Mouse (Mus musculus): Measurements from ENCODE around the gene Cgn. TPM values are rescaled to one million over a fixed set of nuclear protein-coding genes. Genes with fewer than 3 reads are reported as not detected.

The Cgn gene
- 8.7 and 9.2 TPM in 2 replicates for polyA plus RNA-seq (2016; fragmentation: Nextera tagmentation; extraction: Ambion mirVana)

- H3K4me3 ChIP-seq = peak within 1 kb of the TSS; percentile 56
- H3K4me1 ChIP-seq = peaks cover 12% of the 10 kb centered on the region
- peak within 1 kb of the TSS; percentile 51 for H3K9ac ChIP-seq
- no peaks in the 10 kb centered on the region for H3K9me3 ChIP-seq (replicated peaks)
- H3K4me2 ChIP-seq = peak within 1 kb of the TSS; percentile 89
- peak; percentile 82 for ATAC-seq
- under 1% methylated on average over 35 of the region's 35 CpGs for WGBS (ENCODE audit: insufficient replicate concordance)
- no peaks in the 10 kb centered on the region for H3K36me3 ChIP-seq
- H3K27ac ChIP-seq = 0 out of 2 replicates have a peak within 1 kb of the TSS, but pooled peaks have one; percentile 10
- peaks cover 61% of the 10 kb centered on the region for H3K27me3 ChIP-seq (replicated peaks)
Observed at GRCm38 (mm10) chr3:94786367-94786835, at the start of gene Cgn. Gene Cgn, minus strand, starts transcription at chr3:94786492.

GRCm38 (mm10) chr3:94835396-94835795 is 49.1 kb upstream of the Cgn start:
- no peak overlapping the region for H3K9ac ChIP-seq
- H3K27ac ChIP-seq = no peak overlapping the region
- H3K36me3 ChIP-seq = no peaks in the 10 kb centered on the region
- no peaks in the 10 kb centered on the region for H3K9me3 ChIP-seq (replicated peaks)
- ATAC-seq = no peak
- 61% methylated on average over 3 of the region's 3 CpGs for WGBS (ENCODE audit: insufficient replicate concordance)
- no peak overlapping the region for H3K4me3 ChIP-seq
- no peaks in the 10 kb centered on the region for H3K27me3 ChIP-seq (replicated peaks)
- no peak overlapping the region for H3K4me2 ChIP-seq
- peaks cover 37% of the 10 kb centered on the region for H3K4me1 ChIP-seq

- H3K9ac ChIP-seq = no peak overlapping the region
- H3K4me3 ChIP-seq = no peak overlapping the region
- no peaks in the 10 kb centered on the region for H3K36me3 ChIP-seq
- no peak overlapping the region for H3K27ac ChIP-seq
- H3K4me2 ChIP-seq = no peak overlapping the region
- peaks cover 18% of the 10 kb centered on the region for H3K4me1 ChIP-seq
- no peaks in the 10 kb centered on the region for H3K27me3 ChIP-seq (replicated peaks)
- no peak for ATAC-seq
- no peaks in the 10 kb centered on the region for H3K9me3 ChIP-seq (replicated peaks)
Observed at GRCm38 (mm10) chr3:94833358-94833757, 47.1 kb upstream of the Cgn start.

GRCm38 (mm10) chr3:94832701-94833100 is 46.4 kb upstream of the Cgn start:
- H3K9ac ChIP-seq = 0 out of 2 replicates have a peak overlapping the region, but pooled peaks have one; percentile 3
- H3K27me3 ChIP-seq (replicated peaks) = no peaks in the 10 kb centered on the region
- 61% methylated on average over 5 of the region's 5 CpGs for WGBS (ENCODE audit: insufficient replicate concordance)
- peak overlapping the region; percentile 1 for H3K4me3 ChIP-seq
- peak overlapping the region; percentile 58 for H3K4me2 ChIP-seq
- no peaks in the 10 kb centered on the region for H3K36me3 ChIP-seq
- H3K27ac ChIP-seq = no peak overlapping the region
- H3K4me1 ChIP-seq = peaks cover 15% of the 10 kb centered on the region
- H3K9me3 ChIP-seq (replicated peaks) = no peaks in the 10 kb centered on the region
- ATAC-seq = no peak

GRCm38 (mm10) chr3:94832100-94832499 is 45.8 kb upstream of the Cgn start:
- H3K4me2 ChIP-seq = peak overlapping the region; percentile 58
- peaks cover 15% of the 10 kb centered on the region for H3K4me1 ChIP-seq
- H3K9me3 ChIP-seq (replicated peaks) = no peaks in the 10 kb centered on the region
- no peak overlapping the region for H3K27ac ChIP-seq
- H3K9ac ChIP-seq = peak overlapping the region; percentile 3; the same call in 1 of the 2 replicates
- H3K4me3 ChIP-seq = peak overlapping the region; percentile 1
- H3K36me3 ChIP-seq = no peaks in the 10 kb centered on the region
- WGBS (ENCODE audit: insufficient replicate concordance) = 7% methylated on average over 9 of the region's 9 CpGs
- no peaks in the 10 kb centered on the region for H3K27me3 ChIP-seq (replicated peaks)
- ATAC-seq = no peak

GRCm38 (mm10) chr3:94824110-94824509 is 37.8 kb upstream of the Cgn start:
- Histone ChIP-seq H3K9ac (no peak overlapping the region), H3K9me3 (replicated peaks) (no peaks in the 10 kb centered on the region), H3K27me3 (replicated peaks) (no peaks in the 10 kb centered on the region), H3K36me3 (no peaks in the 10 kb centered on the region), H3K4me3 (no peak overlapping the region), H3K4me1 (peaks cover 3% of the 10 kb centered on the region; the same call in 1 of the 2 replicates), H3K4me2 (no peak overlapping the region), H3K27ac (no peak overlapping the region)
- 72% methylated on average over 3 of the region's 3 CpGs for WGBS (ENCODE audit: insufficient replicate concordance)
- ATAC-seq = no peak

- no peak overlapping the region for H3K4me3 ChIP-seq
- WGBS (ENCODE audit: insufficient replicate concordance) = 78% methylated on average over 4 of the region's 4 CpGs
- H3K4me1 ChIP-seq = peaks cover 3% of the 10 kb centered on the region; the same call in 1 of the 2 replicates
- H3K27ac ChIP-seq = no peak overlapping the region
- no peaks in the 10 kb centered on the region for H3K9me3 ChIP-seq (replicated peaks)
- H3K27me3 ChIP-seq (replicated peaks) = no peaks in the 10 kb centered on the region; the same call in 1 of the 2 replicates
- no peaks in the 10 kb centered on the region for H3K36me3 ChIP-seq
- ATAC-seq = no peak
- H3K9ac ChIP-seq = no peak overlapping the region
- H3K4me2 ChIP-seq = peak overlapping the region; percentile 75
Observed at GRCm38 (mm10) chr3:94822082-94822481, 35.8 kb upstream of the Cgn start.

- Histone ChIP-seq H3K4me1 (peaks cover 3% of the 10 kb centered on the region; the same call in 1 of the 2 replicates), H3K27ac (no peak overlapping the region)
- peak; percentile 30; the same call in 1 of the 2 replicates for ATAC-seq
Observed at GRCm38 (mm10) chr3:94821008-94821638, 34.8 kb upstream of the Cgn start.

GRCm38 (mm10) chr3:94819452-94820425 is 33.4 kb upstream of the Cgn start:
- Histone ChIP-seq H3K4me2 (no peak overlapping the region), H3K4me3 (no peak overlapping the region), H3K4me1 (peaks cover 3% of the 10 kb centered on the region; the same call in 1 of the 2 replicates), H3K27ac (no peak overlapping the region), H3K36me3 (no peaks in the 10 kb centered on the region), H3K9me3 (replicated peaks) (no peaks in the 10 kb centered on the region), H3K27me3 (replicated peaks) (no peaks in the 10 kb centered on the region; the same call in 1 of the 2 replicates), H3K9ac (no peak overlapping the region)
- no peak for ATAC-seq
- WGBS (ENCODE audit: insufficient replicate concordance) = 72% methylated on average over 24 of the region's 24 CpGs

More at GRCm38 (mm10) chr3:94821008-94821638, 34.8 kb upstream of the Cgn start:
- H3K4me3 ChIP-seq = peak overlapping the region; percentile 59
- peak overlapping the region; percentile 66 for H3K9ac ChIP-seq
- H3K9me3 ChIP-seq (replicated peaks) = no peaks in the 10 kb centered on the region
- H3K36me3 ChIP-seq = no peaks in the 10 kb centered on the region
- peak overlapping the region; percentile 75 for H3K4me2 ChIP-seq
- no peaks in the 10 kb centered on the region; the same call in 1 of the 2 replicates for H3K27me3 ChIP-seq (replicated peaks)
- WGBS (ENCODE audit: insufficient replicate concordance) = 4% methylated on average over 31 of the region's 31 CpGs

- no peaks in the 10 kb centered on the region for H3K9me3 ChIP-seq (replicated peaks)
- ATAC-seq = no peak
- H3K9ac ChIP-seq = no peak overlapping the region
- H3K36me3 ChIP-seq = no peaks in the 10 kb centered on the region
- no peaks in the 10 kb centered on the region; the same call in 1 of the 2 replicates for H3K27me3 ChIP-seq (replicated peaks)
- WGBS (ENCODE audit: insufficient replicate concordance) = 67% methylated on average over 2 of the region's 2 CpGs
- H3K27ac ChIP-seq = no peak overlapping the region
- H3K4me3 ChIP-seq = no peak overlapping the region
- no peak overlapping the region for H3K4me2 ChIP-seq
- H3K4me1 ChIP-seq = peaks cover 3% of the 10 kb centered on the region; the same call in 1 of the 2 replicates
Observed at GRCm38 (mm10) chr3:94817731-94818130, 31.4 kb upstream of the Cgn start.

- Histone ChIP-seq H3K4me3 (no peak overlapping the region), H3K4me1 (no peaks in the 10 kb centered on the region; the same call in 1 of the 2 replicates), H3K27me3 (replicated peaks) (peaks cover 1% of the 10 kb centered on the region; the same call in 1 of the 2 replicates), H3K9me3 (replicated peaks) (no peaks in the 10 kb centered on the region), H3K36me3 (no peaks in the 10 kb centered on the region), H3K27ac (no peak overlapping the region), H3K4me2 (no peak overlapping the region), H3K9ac (no peak overlapping the region)
- no peak for ATAC-seq
Observed at GRCm38 (mm10) chr3:94815603-94816002, 29.3 kb upstream of the Cgn start.
